Mouse (Mus musculus): ENCODE results near the gene Ankrd66. TPM values are rescaled to one million over a fixed set of nuclear protein-coding genes. Genes with fewer than 3 reads are reported as not detected.
A peak's percentile ranks its signal among the peaks of the same experiment; 100 is the strongest.
"Not testable (repeated sequence)": the region's sequence is repeated elsewhere in the genome, so short reads cannot be mapped to it uniquely, and the experiment has no call there.

Gene Ankrd66
- total RNA-seq, 2 experiments from 2014 or later, result not detected

DNA sequence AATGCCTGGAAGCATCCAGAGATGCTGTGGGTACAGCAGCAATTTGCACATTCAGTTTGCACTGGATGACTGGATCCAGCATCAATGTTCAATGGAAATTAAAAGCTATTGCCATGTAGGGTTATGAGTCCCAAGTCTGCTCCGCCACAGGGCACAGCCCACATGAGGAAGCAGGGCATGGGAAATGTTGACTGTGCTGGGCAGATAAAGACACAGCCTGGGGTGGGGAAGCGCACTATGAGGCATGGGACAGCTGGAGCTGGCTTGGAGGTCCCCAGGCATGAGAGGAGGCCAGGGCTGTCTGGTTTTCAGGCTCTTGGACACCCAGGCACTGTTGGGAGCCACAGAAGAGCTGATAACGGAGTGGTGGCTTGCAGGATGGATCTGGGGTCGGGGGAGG lies 601 bp upstream of the Ankrd66 start:
- DNase-seq, result no peak
- intact Hi-C loops (cut with DNase I), result no loop called here

DNA sequence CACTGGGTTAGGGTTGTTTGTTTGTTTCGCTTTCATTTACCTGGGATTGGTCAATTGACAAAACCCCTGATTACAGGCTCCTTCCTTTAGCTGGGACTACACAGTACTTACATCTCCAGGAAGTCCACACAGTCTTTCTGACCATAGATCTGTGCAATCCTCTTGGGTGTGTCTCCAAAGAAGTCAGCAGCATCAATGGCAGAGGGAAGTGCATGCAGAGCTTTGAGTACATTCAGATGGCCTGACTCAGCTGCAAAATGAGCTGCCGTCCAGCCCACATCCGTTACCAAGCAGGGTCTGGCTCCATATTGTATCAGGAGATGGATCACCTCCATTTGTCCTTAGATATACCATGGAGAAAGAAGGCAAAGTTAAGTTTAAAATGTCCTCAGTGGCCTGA lies 4.7 kb downstream of the Ankrd66 start:
- DNase-seq, result no peak
- intact Hi-C loops (cut with DNase I), result no loop called here

DNA sequence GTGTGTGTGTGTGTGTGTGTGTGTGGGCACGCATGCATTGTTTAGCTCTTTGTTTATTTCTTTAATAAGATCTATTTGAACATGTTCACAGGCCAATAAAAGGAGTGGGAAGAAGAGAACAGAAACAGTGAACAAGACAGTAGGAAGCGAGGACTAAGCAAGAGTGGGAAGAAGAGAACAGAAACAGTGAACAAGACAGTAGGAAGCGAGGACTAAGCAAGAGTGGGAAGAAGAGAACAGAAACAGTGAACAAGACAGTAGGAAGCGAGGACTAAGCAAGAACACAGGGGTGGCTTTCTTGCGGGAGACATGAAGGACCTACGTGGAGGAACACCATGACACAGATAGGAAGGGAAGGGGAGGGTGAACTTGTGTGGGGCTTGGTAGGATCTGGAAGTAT lies 6.6 kb downstream of the Ankrd66 start:
- DNase-seq; intact Hi-C loops (cut with DNase I): not testable (repeated sequence)

DNA sequence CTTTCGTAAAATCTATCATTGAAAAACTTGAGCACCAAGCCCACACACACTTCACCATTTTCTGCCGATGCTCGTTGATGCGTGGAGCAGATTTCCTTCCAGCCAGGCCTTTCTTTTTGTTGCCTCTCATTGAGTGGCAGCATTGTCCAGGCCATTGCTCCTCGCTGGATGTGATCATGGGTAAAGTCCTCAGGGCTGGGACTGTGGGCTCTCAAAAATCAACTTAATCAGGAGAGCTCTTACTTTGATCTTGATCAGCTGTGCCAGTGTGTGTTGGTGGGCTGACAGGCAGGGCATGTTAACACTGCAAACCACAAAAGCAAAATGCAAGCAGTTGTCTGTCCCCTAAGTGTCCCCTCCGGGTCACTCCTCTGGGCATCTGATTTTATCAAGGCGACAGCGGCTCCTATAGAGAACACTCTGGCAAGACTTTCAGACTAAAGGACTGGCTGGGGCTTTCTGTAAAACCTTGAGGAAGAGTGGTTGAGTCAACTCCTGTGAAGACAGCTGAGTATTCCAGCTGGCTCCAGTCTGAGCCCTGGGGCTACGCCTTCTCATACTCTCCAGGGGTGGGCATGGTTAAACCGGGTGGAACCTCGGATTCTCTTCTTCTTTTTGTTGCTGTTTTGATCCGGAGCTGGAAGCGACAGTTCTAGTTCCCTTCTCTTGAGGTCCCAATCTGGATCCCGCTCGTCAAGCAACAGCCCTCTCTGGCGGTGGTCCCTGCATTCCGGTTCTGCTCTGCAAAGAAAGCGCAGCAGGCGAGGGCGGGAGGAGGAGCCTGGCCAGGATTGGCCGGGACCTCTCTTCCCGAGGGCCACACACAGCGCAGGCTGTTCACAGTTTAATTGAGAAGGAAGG lies 8.8 kb downstream of the Ankrd66 start:
- DNase-seq, result peak; percentile 54 to 67
- intact Hi-C loops (cut with DNase I), result no loop called here

DNA sequence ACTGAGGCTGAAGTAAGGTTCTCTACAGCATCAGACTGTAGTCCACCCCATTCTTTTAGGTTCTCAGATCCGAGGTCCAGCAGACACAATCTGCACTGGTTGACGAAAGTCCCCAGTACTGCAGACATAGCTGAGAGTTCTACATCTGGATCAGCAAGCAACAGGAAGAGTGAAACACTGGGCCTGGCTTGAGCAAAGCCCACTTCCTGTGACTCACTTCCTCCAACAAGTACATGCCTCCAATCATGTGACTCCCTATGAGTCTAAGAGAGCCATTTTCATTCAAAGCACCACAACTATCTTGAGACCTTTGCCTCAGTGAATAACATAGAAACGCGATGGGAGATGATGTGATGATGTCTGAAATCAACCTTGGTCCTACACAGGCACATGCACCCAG lies 12.2 kb downstream of the Ankrd66 start:
- DNase-seq, result no peak
- intact Hi-C loops (cut with DNase I), result no loop called here

DNA sequence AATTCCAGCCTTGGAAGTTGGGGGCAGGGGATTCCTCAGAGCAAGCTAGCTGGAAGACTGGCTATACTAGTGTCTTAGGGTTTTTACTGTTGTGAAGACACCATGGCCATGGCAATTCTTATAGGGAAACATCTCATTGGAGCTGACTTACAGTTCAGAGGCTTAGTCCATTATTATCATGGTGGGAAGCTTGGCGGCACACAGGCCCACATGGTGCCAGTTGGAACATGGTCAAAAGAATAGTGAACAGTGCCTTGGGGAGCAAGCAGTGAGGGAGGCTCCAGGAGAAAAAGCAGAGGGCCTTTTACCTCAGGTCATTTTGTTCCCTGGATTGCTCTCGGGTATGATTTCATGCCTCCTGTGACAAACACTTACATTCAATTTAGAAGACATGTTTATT lies 12.9 kb downstream of the Ankrd66 start:
- DNase-seq, result no peak
- intact Hi-C loops (cut with DNase I), result no loop called here

DNA sequence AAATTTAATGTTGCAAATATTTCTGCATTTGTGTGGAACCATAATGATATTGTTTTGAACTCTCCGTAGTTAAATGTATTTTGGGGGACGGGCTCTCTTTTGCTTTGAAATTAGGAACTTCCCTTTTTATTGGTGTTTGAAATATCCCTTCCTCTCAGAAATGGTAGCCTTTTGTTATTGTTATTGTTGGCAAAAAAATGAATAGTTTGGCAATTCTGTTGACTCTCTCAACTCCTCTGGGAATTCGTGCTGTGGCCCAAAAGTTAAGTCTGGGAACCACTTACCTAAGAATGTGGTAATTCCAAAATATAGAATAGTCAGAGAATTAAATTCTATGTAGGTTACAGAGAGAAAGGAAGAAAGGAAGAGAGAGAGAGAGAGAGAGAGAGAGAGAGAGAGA lies 23.3 kb downstream of the Ankrd66 start:
- DNase-seq, result no peak
- intact Hi-C loops (cut with DNase I), result no loop called here

DNA sequence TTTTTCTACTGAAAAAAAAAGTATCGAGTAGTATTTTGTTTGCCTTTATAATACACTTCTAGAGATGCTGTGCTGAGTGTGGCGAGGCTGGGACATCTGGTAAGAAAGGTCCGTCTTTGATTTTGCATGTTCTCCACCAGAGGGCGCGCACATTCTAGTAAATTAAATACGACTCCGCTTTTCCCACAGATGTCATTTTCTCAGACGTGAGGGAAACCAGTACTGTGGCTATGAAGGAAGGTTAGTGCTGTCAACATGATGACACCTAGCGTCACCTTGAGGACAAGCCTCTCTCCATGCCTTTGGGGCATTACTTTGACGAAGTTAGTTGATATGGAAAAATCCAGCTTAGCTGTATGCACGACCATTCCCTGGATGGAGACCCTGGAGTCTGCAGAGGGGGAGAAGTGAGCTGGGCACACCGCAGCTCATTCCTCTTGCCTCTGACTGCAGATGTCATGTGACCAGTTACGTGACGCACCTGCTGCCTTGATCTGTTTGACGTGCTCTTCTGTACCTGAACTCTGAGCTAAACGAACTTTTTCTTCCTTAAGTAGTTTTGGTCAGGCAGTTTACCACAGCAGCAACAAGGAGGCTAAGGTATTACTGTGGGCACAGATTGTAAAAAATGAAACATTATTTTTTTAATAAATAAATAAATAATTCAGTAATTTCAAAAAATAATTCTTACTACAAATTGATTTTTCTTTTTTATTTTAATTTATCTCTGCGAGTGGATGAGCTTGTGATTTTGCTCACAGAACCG lies 24.6 kb downstream of the Ankrd66 start:
- DNase-seq, result peak; percentile 70 to 86
- intact Hi-C loops (cut with DNase I), result loop anchor here (1.0 to 5.0 kb wide), 4 partner anchors 87 to 254 kb away; no protein-coding TSS in a partner anchor

DNA sequence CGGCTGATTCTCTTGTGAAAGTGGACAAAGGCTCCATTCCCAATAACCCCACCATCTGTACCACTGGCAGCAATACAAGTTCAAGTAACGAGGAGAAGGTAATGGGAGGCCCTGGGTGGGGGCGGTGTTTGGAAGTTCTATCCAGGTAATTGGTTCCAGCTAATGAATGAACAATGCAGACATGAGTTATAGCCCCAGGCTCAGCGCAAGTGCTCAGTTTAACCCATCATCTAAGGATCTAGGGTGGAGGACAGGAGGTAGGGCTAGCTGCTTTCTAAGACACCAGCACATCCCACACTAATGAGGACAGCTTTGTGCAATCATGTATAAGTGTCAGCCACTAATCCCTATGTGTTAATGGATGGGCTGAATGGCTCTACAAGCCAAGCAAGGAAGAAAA lies 32.7 kb downstream of the Ankrd66 start:
- intact Hi-C loops (cut with DNase I), result no loop called here
- no peak for DNase-seq

DNA sequence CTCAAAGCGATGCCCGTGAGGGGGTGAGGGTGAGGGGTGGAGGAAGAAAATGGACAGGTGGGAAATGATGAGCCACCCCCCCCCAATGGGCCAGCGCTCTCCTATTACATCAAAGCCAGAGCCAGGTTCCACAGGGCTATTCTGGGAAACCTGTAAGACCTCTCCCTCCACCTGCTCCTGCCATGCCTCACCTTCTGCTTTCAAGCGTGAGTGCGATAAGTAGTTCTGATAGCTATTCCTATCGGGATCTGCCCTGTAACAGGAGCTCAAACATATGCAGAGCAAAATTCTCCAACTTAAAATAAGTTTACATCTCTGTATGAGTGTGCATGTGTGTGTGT lies 38.9 kb downstream of the Ankrd66 start:
- DNase-seq, result no peak
- intact Hi-C loops (cut with DNase I), result no loop called here

DNA sequence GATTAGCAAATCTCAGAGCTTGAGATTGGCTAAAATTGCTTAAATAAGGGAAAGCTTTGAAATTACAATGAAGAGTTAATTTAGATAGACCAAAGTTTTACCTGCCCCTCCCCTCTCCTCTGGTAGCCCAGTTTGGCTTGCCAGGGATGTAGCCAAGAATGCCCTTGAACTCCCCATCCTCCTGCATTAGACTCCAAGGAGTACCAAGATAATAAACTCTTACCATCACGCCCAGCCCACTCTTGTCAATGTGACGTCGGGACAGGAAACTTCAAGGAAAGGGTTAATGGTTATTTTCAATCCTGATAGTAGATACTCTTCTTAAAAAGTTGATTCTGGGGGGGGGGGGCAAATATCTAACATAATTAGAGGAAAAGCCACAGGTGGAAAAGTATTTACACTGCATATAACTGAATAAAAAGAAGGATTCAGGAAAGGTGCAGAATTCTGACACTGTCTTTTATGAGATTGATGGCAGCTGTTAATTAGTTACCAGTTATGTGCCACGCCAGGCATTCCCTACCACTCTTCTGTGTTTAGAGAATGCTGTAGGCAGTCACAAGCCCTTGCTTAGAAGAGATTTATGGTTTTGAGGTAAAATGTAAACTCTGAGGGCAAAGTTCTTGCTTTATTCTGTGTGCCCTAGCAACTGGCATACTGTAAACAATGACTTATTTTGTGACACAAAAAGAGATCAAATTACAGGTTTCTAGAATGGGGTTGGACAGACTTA lies 39.4 kb downstream of the Ankrd66 start:
- intact Hi-C loops (cut with DNase I), result no loop called here
- no peak for DNase-seq

DNA sequence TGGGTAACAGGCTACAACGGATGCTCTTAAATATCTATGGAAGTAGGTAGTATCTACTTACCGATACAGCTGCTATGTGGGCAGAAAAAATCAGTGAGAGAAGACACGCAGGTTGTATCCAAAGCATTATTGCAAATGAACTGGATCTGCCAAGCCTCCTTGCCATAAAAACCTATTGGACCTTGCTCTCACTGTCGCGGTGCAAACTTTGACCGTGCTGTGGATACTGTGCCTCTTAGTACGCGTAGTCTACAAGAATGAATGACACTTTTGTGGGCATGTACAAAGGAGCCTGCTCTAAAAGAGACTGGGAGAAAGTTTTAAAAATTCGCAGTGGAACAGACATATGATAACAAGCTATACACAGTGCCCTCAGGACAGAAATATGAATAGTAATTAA lies 40.8 kb downstream of the Ankrd66 start, which contains the start of gene Mep1a:
Gene Mep1a (minus strand): TSS at position 221 of the 400 bp plus-strand sequence.
- intact Hi-C loops (cut with DNase I), result no loop called here

DNA sequence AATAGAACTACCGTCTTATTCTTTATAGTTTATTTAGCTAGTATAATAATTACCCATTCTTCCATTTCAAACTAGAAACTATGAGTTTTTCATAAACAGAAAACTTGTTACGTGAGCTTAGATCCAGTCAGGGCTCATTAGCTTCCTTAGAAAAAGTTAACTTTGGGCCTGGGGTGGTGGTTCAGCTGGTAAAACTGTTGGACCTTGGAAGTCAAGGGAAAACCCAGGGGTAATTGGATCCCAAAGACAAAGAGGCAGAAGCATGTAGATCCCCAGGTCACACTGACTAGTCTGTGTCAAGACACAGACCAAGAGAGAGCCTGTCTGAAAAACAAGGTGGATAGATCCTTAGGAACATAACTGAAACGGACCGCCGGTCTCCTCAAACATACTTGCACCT lies 41.8 kb downstream of the Ankrd66 start:
- intact Hi-C loops (cut with DNase I), result no loop called here
- no peak for DNase-seq

More for the DNA sequence above, 40.8 kb downstream of the Ankrd66 start, which contains the start of gene Mep1a:
- DNase-seq, result no peak

DNA sequence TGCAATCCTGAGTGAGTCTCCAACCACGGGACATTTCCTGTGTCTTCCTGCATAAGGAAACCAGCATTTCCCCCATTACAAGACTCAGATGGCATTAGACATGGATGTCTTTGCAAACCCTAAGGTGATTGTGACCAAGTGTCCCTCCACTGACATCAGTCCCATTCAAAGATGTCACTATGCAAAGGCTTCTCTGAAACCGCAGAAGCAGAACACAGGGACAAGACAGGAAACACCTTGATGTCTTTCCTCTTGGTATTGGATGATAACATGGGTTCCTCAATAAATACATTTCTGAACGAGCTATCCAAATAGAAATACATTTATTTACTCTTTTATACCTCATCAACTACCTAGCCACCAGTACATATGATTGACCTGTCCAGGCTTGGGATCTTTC lies 42.2 kb downstream of the Ankrd66 start:
- no peak for DNase-seq
- intact Hi-C loops (cut with DNase I), result no loop called here

DNA sequence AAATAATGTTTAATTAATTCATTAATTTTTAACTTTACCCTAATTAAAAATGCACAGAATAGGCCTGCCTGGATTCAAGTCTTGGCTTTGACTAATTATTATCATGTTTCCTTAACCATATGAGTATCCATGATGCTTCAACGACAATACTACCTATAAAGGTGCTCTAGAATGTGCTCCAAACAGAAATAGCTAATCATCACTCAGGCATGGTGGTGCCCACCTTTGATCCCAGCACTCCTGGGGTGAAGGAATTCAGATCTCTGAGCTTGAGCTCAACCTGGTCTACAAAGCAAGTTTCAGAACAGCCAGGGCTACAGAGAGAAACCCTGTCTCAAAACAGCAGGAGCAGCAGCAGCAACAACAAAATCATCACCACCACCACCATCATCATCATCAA lies 42.9 kb downstream of the Ankrd66 start:
- DNase-seq, result no peak
- intact Hi-C loops (cut with DNase I), result no loop called here

DNA sequence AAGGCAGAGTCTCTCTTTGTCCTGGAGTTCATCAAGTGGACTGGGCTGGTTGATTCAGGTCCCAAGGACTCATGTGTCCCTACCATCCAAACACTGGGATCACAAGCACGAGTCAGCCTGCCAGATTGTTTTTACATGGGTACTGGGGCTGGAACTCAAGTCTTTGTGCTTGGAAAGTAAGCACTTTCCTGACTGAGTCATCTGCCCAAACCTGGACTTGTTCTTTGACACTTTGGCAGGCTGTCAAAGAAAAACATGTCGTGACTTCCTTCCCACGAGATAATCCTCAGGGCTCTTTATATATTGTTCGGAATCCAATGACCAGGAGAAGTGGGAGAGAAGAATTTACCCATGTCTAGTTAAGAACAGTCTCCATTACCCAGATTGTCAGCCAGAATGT lies 45.9 kb downstream of the Ankrd66 start:
- DNase-seq, result no peak
- intact Hi-C loops (cut with DNase I), result no loop called here

DNA sequence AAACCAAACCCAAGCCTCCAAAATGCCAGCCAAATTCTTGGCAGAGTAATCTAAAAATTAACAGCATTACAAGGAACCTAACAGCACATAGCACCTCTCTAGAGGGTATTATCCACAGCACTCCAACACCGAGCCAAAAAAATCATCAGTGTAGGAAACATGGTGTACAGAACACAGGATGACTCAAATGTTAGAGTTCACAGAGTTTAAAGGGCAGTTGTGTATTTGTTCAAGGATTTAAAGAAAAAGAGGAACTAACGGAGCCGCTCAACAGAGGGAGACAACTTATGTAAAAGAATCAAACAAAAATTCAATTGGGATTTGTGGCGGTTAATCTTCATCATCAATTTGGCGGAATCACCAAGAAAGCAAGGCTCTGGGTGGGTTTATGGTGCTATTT lies 47.9 kb downstream of the Ankrd66 start:
- DNase-seq, result no peak
- intact Hi-C loops (cut with DNase I), result no loop called here

DNA sequence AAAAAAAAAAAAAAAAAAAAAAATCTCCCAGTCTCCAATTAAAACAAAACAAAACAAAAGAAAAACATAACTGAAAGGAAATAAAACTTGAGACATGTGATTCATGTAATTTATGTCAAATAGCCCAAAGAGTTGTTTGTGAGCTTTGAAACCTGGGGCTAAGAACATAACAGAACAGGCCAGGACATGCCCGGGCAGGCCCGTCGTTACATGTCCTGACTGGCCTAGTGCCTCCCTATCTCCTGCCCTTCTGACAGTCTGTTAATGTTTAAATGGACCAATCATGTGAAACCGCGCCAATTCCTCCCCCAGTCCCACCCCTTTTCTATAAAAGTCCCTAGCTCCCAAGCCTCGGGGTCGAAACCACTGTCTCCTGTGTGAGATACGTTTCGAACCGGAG lies 53.1 kb downstream of the Ankrd66 start:
- intact Hi-C loops (cut with DNase I); DNase-seq: not testable (repeated sequence)

DNA sequence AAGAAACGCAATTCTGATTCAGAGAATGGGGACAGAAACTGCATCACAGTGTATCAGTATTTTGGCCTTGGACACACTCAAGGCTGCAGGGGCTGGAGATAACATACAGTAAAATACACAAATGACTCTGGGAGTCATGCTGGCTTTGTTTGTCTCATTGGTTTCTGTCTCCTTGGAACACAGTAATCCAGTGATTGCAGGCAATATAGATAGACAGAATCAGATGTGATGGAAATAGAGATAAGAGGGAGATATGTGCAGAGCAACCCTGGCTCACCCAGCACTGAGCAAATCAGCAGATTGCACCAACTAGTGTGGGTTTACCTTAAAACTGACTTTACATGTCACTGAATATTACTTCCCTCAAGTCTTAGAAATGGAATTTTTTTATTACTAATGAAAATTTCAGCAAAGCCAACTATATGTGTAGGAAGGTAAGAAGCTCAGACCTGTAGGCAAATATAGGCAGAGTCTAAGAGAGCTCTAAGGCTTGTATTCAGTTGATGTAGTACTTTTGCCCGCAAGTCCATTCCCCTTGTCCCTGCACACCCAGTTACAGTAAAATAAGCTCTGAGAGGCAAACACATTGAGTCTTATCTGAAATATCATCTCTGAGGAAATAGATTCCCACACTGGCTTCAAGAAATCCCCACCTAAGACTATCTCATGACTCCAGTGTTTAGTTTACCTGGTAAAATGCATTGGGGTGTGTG lies 54.8 kb downstream of the Ankrd66 start:
- intact Hi-C loops (cut with DNase I), result no loop called here
- DNase-seq, result no peak

DNA sequence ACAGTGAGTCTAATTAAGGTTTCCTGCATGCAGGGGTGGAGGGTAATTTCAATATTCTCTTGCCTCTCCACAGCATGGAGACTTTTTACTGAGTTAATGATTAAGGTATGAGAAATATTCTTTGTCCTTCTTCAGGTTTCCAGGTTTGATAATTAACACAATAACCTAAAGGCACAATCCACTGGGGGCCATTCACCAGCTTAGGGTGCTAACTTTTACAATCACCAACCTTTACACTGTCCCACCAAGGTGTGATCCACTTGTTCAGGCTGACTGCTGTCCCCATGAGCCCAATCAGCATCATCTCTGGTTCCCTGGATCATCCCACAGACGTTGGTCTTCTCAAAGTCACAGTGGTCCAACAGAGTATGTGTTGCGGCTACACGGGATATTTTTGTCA lies 57.5 kb downstream of the Ankrd66 start:
- no peak for DNase-seq

More for the DNA sequence above, 57.5 kb downstream of the Ankrd66 start:
- intact Hi-C loops (cut with DNase I), result no loop called here
